Mouse (Mus musculus): ENCODE data around the gene Sema7a. TPM values are rescaled to one million over a fixed set of nuclear protein-coding genes. Genes with fewer than 3 reads are reported as not detected.

Sema7a gene
- polyA plus RNA-seq, 1 experiment from 2014 or later: 1.1 TPM

DNA sequence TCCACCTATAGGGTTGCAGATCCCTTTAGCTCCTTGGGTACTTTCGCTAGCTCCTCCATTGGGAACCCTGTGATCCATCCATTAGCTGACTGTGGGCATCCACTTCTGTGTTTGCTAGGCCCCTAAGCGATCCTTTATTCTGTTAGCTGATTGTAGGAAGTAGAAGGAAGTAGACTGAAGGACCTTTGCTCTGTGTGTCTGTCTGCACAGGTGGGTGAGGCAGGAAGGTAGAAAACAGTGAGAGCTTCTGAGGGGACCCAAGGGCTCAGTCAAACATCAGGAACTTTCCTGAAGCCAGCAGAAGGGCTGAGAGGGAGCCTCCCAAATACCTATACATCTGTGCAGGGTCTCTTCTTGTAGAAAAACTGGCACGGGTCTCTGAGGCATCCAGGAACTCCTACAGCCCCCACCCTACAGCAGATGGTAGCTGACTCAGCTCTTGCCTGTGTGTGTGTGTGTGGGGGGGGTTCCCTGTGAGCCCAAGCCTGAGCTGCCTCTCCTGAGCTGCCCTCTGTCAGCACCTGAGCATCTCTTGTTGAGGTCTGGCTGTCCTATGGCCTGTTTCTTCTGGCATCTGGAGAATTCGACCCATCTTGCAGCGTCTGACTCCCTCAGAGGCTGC, 35.4 kb downstream of the Sema7a start:
- 62% methylated on average over 5 of the region's 5 CpGs for WGBS
- Histone ChIP-seq H3K36me3 (ENCODE audit: control insufficient read depth, insufficient read depth, low read length) (no peaks in the 10 kb centered on the region), H3K4me1 (ENCODE audit: control insufficient read depth, insufficient read depth, low read length) (peaks cover 9% of the 10 kb centered on the region; the same call in 1 of the 2 replicates), H3K4me2 (replicated peaks; ENCODE audit: low read depth, low read length) (no peak overlapping the region), H3K27me3 (ENCODE audit: control insufficient read depth, insufficient read depth, low read length) (no peaks in the 10 kb centered on the region), H3K4me3 (ENCODE audit: low read depth, low read length) (no peak overlapping the region), H3K27ac (ENCODE audit: low read length) (no peak overlapping the region), H3K9me3 (ENCODE audit: control insufficient read depth, low read depth, low read length) (no peaks in the 10 kb centered on the region; the same call in 1 of the 2 replicates), H3K9ac (replicated peaks; ENCODE audit: low read depth, low read length) (no peak overlapping the region)
- no peak for ATAC-seq (ENCODE audit: insufficient number of reproducible peaks, insufficient read depth, low FRiP score, low read depth)

DNA sequence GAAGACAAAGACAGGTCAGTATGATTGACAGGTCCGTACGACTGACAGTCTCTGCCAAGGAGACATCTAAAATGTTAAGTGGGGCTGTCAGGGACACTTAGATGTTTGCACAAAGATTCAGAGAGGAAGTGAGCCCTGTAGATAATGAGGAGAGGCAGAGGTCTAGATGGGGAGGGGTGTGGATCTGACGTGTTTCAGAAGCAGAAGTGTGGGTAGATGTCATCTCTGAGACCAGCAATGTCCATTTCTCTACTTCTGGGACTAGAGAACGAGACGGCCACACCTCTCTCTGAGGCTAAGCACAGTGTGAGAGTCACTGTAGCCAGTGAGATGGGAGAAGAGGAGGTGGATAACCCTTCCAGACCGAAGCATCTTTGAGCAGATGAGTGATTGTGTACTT, 38.1 kb downstream of the Sema7a start:
- WGBS: 74% methylated on average over 6 of the region's 6 CpGs
- H3K9ac ChIP-seq (replicated peaks; ENCODE audit: low read depth, low read length): no peak overlapping the region
- ATAC-seq (ENCODE audit: insufficient number of reproducible peaks, insufficient read depth, low FRiP score, low read depth): no peak
- no peak overlapping the region for H3K27ac ChIP-seq (ENCODE audit: low read length)
- no peaks in the 10 kb centered on the region for H3K36me3 ChIP-seq (ENCODE audit: control insufficient read depth, insufficient read depth, low read length)
- no peak overlapping the region for H3K4me2 ChIP-seq (replicated peaks; ENCODE audit: low read depth, low read length)
- H3K27me3 ChIP-seq (ENCODE audit: control insufficient read depth, insufficient read depth, low read length): no peaks in the 10 kb centered on the region
- 0 out of 2 replicates have a peak, but pooled peaks cover 4% of the 10 kb centered on the region for H3K4me1 ChIP-seq (ENCODE audit: control insufficient read depth, insufficient read depth, low read length)
- no peak overlapping the region for H3K4me3 ChIP-seq (ENCODE audit: low read depth, low read length)
- H3K9me3 ChIP-seq (ENCODE audit: control insufficient read depth, low read depth, low read length): no peaks in the 10 kb centered on the region; the same call in 1 of the 2 replicates

DNA sequence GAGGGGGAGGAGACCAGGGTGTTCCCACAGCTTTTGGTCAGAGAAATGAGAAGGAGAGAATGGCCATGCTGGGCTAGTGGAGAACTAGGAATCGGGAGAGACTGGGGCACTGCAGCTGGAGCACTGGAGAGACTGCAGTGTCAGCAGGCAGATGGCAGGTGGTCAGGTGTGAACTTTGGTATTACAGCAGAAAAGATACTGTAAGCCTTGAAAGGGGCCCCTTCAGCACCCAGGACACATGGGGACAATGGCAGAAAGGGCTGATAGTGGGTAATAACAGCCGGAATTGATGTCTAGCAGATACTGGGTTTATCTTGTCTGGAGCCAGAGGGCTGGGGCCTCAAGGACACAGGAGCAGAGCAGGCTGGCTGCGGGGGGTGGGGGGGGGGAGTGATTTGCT, 38.9 kb downstream of the Sema7a start:
- no peaks in the 10 kb centered on the region; the same call in 1 of the 2 replicates for H3K9me3 ChIP-seq (ENCODE audit: control insufficient read depth, low read depth, low read length)
- no peaks in the 10 kb centered on the region for H3K36me3 ChIP-seq (ENCODE audit: control insufficient read depth, insufficient read depth, low read length)
- no peak overlapping the region for H3K27ac ChIP-seq (ENCODE audit: low read length)
- no peaks in the 10 kb centered on the region for H3K4me1 ChIP-seq (ENCODE audit: control insufficient read depth, insufficient read depth, low read length)
- 35% methylated on average over 3 of the region's 3 CpGs for WGBS
- no peak for ATAC-seq (ENCODE audit: insufficient number of reproducible peaks, insufficient read depth, low FRiP score, low read depth)
- H3K9ac ChIP-seq (replicated peaks; ENCODE audit: low read depth, low read length): no peak overlapping the region
- no peaks in the 10 kb centered on the region for H3K27me3 ChIP-seq (ENCODE audit: control insufficient read depth, insufficient read depth, low read length)
- H3K4me3 ChIP-seq (ENCODE audit: low read depth, low read length): no peak overlapping the region
- H3K4me2 ChIP-seq (replicated peaks; ENCODE audit: low read depth, low read length): no peak overlapping the region

DNA sequence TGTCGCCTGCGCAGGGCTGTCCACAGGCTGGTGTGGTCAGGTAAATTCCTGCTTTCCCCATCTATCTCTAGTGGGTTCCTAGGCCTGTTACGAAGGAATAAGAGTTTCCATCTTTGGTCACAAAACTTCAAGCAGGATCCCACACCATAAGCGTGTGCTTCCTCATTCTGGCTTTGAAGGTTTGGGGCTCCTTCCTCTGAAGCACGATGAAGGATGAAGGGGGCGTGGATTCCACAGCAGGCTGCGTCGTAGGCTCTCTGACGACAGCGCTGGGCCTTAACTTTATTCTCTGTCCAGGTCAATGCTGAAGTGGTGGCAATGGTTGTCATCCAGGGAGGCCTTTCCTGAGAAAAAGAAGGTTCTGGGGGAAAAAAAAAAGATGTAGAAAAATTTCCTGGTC, 40.7 kb downstream of the Sema7a start:
- no peak for ATAC-seq (ENCODE audit: insufficient number of reproducible peaks, insufficient read depth, low FRiP score, low read depth)
- Histone ChIP-seq H3K27ac (ENCODE audit: low read length) (no peak overlapping the region), H3K27me3 (ENCODE audit: control insufficient read depth, insufficient read depth, low read length) (no peaks in the 10 kb centered on the region), H3K36me3 (ENCODE audit: control insufficient read depth, insufficient read depth, low read length) (no peaks in the 10 kb centered on the region), H3K9ac (replicated peaks; ENCODE audit: low read depth, low read length) (no peak overlapping the region), H3K9me3 (ENCODE audit: control insufficient read depth, low read depth, low read length) (no peaks in the 10 kb centered on the region; the same call in 1 of the 2 replicates), H3K4me2 (replicated peaks; ENCODE audit: low read depth, low read length) (no peak overlapping the region), H3K4me1 (ENCODE audit: control insufficient read depth, insufficient read depth, low read length) (no peaks in the 10 kb centered on the region), H3K4me3 (ENCODE audit: low read depth, low read length) (no peak overlapping the region)
- WGBS: 79% methylated on average over 10 of the region's 10 CpGs

DNA sequence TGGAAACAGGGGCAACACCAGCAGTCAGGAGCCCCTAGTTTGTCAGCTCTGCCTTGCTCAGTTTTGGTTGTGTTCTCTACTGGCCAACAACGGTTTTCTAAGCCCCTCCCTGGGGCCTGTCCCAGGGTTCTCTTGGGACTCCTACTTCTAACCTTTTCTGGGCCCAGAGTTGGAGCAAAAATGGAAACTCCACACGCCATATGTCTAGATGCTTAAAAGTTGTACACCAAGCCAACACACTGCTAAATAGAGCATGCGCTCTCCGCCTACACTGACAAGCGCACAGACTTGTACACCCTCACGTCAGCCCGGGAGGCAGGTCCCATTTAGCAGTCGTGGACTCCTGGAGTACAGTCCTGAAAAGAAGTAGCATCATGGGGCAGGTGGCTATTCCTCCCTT, 45.4 kb downstream of the Sema7a start:
- no peaks in the 10 kb centered on the region for H3K4me1 ChIP-seq (ENCODE audit: control insufficient read depth, insufficient read depth, low read length)
- H3K36me3 ChIP-seq (ENCODE audit: control insufficient read depth, insufficient read depth, low read length): no peaks in the 10 kb centered on the region
- 90% methylated on average over 8 of the region's 8 CpGs for WGBS
- H3K9ac ChIP-seq (replicated peaks; ENCODE audit: low read depth, low read length): no peak overlapping the region
- no peak for ATAC-seq (ENCODE audit: insufficient number of reproducible peaks, insufficient read depth, low FRiP score, low read depth)
- no peak overlapping the region for H3K27ac ChIP-seq (ENCODE audit: low read length)
- H3K27me3 ChIP-seq (ENCODE audit: control insufficient read depth, insufficient read depth, low read length): no peaks in the 10 kb centered on the region
- H3K4me2 ChIP-seq (replicated peaks; ENCODE audit: low read depth, low read length): no peak overlapping the region
- no peaks in the 10 kb centered on the region for H3K9me3 ChIP-seq (ENCODE audit: control insufficient read depth, low read depth, low read length)
- H3K4me3 ChIP-seq (ENCODE audit: low read depth, low read length): no peak overlapping the region

DNA sequence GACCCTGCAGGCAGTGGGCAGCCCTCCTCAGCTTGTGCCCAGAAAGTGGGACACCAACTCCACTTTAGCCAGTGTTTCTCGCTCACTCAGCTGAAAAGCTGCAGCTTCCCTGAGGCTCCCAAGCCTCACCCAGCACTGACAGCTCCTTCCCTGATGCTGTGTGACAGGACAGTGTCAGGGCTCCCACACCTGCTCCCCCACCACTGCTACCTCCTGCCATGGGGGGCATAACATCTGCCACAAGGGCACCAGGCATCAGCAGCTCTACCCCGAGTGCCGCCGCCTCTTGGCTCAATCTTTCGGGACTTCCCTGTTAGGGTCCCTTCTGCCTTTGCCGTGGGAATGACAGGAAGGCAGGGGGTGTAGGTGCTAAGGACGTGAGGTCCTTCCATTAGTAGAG, 46.4 kb downstream of the Sema7a start:
- Histone ChIP-seq H3K4me3 (ENCODE audit: low read depth, low read length) (no peak overlapping the region), H3K9ac (replicated peaks; ENCODE audit: low read depth, low read length) (no peak overlapping the region), H3K4me1 (ENCODE audit: control insufficient read depth, insufficient read depth, low read length) (no peaks in the 10 kb centered on the region), H3K27me3 (ENCODE audit: control insufficient read depth, insufficient read depth, low read length) (no peaks in the 10 kb centered on the region), H3K4me2 (replicated peaks; ENCODE audit: low read depth, low read length) (no peak overlapping the region), H3K9me3 (ENCODE audit: control insufficient read depth, low read depth, low read length) (no peaks in the 10 kb centered on the region), H3K27ac (ENCODE audit: low read length) (no peak overlapping the region), H3K36me3 (ENCODE audit: control insufficient read depth, insufficient read depth, low read length) (no peaks in the 10 kb centered on the region)
- WGBS: 69% methylated on average over 7 of the region's 7 CpGs
- no peak for ATAC-seq (ENCODE audit: insufficient number of reproducible peaks, insufficient read depth, low FRiP score, low read depth)

DNA sequence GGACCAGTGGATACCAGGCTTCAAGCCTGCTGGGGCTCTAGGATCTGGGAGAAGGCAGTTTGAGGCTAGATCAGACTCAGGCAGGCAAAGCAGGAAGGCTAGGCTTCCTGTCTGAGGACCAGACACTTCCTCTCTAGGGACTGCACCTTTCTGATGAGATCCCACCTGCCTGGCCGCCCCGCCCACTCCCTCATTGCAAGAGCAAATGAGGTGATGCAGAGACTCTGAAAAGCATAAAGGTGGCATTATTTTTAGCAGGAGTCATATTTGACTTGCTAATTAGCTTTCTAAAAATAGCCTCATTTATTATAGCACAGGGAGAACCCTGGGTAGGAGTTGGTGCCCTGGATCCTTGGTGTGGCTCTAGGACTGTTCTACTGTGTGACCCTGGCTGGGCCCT, 48.2 kb downstream of the Sema7a start:
- Histone ChIP-seq H3K4me2 (replicated peaks; ENCODE audit: low read depth, low read length) (no peak overlapping the region), H3K27me3 (ENCODE audit: control insufficient read depth, insufficient read depth, low read length) (no peaks in the 10 kb centered on the region), H3K36me3 (ENCODE audit: control insufficient read depth, insufficient read depth, low read length) (no peaks in the 10 kb centered on the region), H3K4me1 (ENCODE audit: control insufficient read depth, insufficient read depth, low read length) (no peaks in the 10 kb centered on the region), H3K4me3 (ENCODE audit: low read depth, low read length) (no peak overlapping the region), H3K9ac (replicated peaks; ENCODE audit: low read depth, low read length) (no peak overlapping the region), H3K9me3 (ENCODE audit: control insufficient read depth, low read depth, low read length) (no peaks in the 10 kb centered on the region), H3K27ac (ENCODE audit: low read length) (no peak overlapping the region)
- 90% methylated on average over 2 of the region's 2 CpGs for WGBS
- ATAC-seq (ENCODE audit: insufficient number of reproducible peaks, insufficient read depth, low FRiP score, low read depth): no peak

DNA sequence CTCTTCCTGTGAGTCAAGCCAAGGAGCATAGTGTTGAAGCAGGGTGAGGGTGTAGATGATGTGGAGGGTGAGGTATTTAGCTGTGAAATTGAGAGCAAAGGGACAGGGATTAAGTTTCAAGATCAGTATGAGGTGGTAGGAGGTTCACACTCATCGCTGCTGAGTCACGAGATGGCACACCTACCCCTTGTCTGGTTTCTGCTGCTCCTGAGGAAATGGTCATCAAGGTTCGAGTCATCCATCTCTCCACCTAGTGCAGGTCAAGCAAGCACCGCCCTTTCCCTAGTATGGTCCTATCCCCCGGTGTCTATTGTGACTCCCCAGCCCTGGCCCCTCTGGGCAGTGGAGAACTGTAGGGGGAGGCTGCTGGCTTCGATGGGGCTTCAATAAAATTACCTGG, 49.4 kb downstream of the Sema7a start:
- Histone ChIP-seq H3K4me1 (ENCODE audit: control insufficient read depth, insufficient read depth, low read length) (no peaks in the 10 kb centered on the region), H3K36me3 (ENCODE audit: control insufficient read depth, insufficient read depth, low read length) (no peaks in the 10 kb centered on the region), H3K4me3 (ENCODE audit: low read depth, low read length) (no peak overlapping the region), H3K4me2 (replicated peaks; ENCODE audit: low read depth, low read length) (no peak overlapping the region), H3K9ac (replicated peaks; ENCODE audit: low read depth, low read length) (no peak overlapping the region), H3K27me3 (ENCODE audit: control insufficient read depth, insufficient read depth, low read length) (no peaks in the 10 kb centered on the region), H3K9me3 (ENCODE audit: control insufficient read depth, low read depth, low read length) (no peaks in the 10 kb centered on the region), H3K27ac (ENCODE audit: low read length) (no peak overlapping the region)
- no peak for ATAC-seq (ENCODE audit: insufficient number of reproducible peaks, insufficient read depth, low FRiP score, low read depth)
- WGBS: 87% methylated on average over 6 of the region's 6 CpGs
